Mouse (Mus musculus) erythroblast, embryonic 14.5 days (primary cell): ENCODE measurements around the gene Sart3. TPM values are rescaled to one million over a fixed set of nuclear protein-coding genes. Genes with fewer than 3 reads are reported as not detected.

Experiments used
- H3K27me3 ChIP-seq: 2 replicates; pipeline ENCODE4 v1.6.1; 2012; ENCODE audit warnings: inconsistent platforms; ENCODE audit not compliant: control insufficient read depth
- H3K36me3 ChIP-seq: 2 replicates; pipeline ENCODE4 v1.6.1; 2012; ENCODE audit warnings: mild to moderate bottlenecking, inconsistent platforms; ENCODE audit not compliant: control insufficient read depth
- H3K4me1 ChIP-seq: 2 replicates; pipeline ENCODE4 v1.6.1; 2012; ENCODE audit warnings: inconsistent platforms; ENCODE audit not compliant: control insufficient read depth
- H3K4me3 ChIP-seq: replicated peaks from 2 replicates; pipeline ENCODE3; 2012; ENCODE audit warnings: moderate library complexity, mild to moderate bottlenecking, inconsistent platforms
- H3K9me3 ChIP-seq: 2 replicates; pipeline ENCODE4 v1.6.1; 2012; ENCODE audit warnings: low read length, inconsistent platforms, mixed read lengths; ENCODE audit not compliant: control insufficient read depth
- GATA1 ChIP-seq: IDR thresholded peaks from 2 replicates; pipeline ENCODE4 v1.6.1; 2012; ENCODE audit warnings: low read length, inconsistent platforms, mixed read lengths
- TAL1 ChIP-seq: IDR thresholded peaks from 3 replicates; pipeline ENCODE4 v1.6.1; 2012; ENCODE audit warnings: low read length, inconsistent platforms, mixed read lengths
- polyA plus RNA-seq: library from polyadenylated mRNA; stranded (reverse); fragments of >175 nt; gene quantifications from 2 replicates; pipeline ENCODE4 v1.2.3, GENCODE M21; 2012

The Sart3 gene
- polyA plus RNA-seq, 1 experiment: 2.2 TPM

GRCm38 (mm10) chr5:113755347-113756030, 16.8 kb downstream of the Sart3 start:
- H3K9me3 ChIP-seq: no peaks in the 10 kb centered on the region
- no peaks in the 10 kb centered on the region for H3K27me3 ChIP-seq
- no peaks in the 10 kb centered on the region for H3K4me1 ChIP-seq
- H3K36me3 ChIP-seq: peaks cover 100% of the 10 kb centered on the region
- TF ChIP-seq GATA1: no peak
- H3K4me3 ChIP-seq: no peak overlapping the region

- Histone ChIP-seq H3K4me1 (no peaks in the 10 kb centered on the region), H3K27me3 (no peaks in the 10 kb centered on the region), H3K9me3 (no peaks in the 10 kb centered on the region), H3K36me3 (peaks cover 100% of the 10 kb centered on the region), H3K4me3 (no peak overlapping the region)
- TF ChIP-seq GATA1 (no peak), TAL1 (no peak)
Measured at GRCm38 (mm10) chr5:113751521-113752157, 20.7 kb downstream of the Sart3 start.

DNA sequence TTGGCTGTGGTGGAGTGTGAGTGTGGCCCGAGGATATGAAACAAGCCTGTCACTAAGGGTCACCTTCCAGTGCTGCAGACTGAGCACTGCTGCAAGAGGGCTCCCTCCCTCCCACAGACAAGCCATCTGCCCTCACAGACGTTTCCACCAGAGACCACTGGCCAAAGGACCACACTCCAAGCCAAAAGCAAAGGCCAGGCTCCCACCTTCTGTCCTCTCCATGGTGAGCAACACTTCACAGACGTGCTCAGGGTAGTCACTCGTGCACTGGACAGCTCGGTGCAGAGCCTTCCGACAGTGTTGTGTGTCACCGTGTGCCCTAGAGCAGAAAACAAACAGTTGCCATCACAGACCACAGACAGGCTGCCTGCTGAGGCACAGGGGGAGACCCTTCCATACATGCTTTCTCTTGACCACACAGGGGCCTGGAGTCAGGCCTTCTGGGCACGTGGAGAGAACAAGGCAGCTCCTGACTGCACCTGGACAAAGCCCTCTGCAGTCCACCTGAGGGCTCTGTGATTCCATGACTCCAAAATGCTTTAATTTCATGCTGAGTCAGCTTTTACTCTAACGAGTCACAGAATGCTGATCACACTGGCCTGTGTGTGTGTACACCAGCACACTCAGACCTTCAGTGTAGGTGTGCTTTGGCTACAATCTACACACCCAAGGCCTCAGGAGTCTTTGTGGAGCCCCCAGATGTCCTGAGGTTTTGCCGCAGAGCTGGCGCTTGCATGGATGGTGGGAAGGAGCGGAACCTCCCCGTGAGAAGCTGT, 23.6 kb downstream of the Sart3 start:
- no peaks in the 10 kb centered on the region for H3K4me1 ChIP-seq
- no peak overlapping the region for H3K4me3 ChIP-seq
- no peaks in the 10 kb centered on the region; the same call in 1 of the 2 replicates for H3K9me3 ChIP-seq
- no peaks in the 10 kb centered on the region for H3K27me3 ChIP-seq
- H3K36me3 ChIP-seq: peaks cover 100% of the 10 kb centered on the region
- TF ChIP-seq GATA1: no peak
- no peak for TF ChIP-seq TAL1

GRCm38 (mm10) chr5:113747629-113748028, 24.7 kb downstream of the Sart3 start:
- Histone ChIP-seq H3K4me1 (no peaks in the 10 kb centered on the region), H3K9me3 (no peaks in the 10 kb centered on the region; the same call in 1 of the 2 replicates), H3K4me3 (no peak overlapping the region), H3K36me3 (peaks cover 100% of the 10 kb centered on the region), H3K27me3 (no peaks in the 10 kb centered on the region)
- TF ChIP-seq GATA1 (no peak), TAL1 (no peak)

GRCm38 (mm10) chr5:113737607-113738237, 34.6 kb downstream of the Sart3 start:
- peak overlapping the region; percentile 91 for H3K4me3 ChIP-seq

DNA sequence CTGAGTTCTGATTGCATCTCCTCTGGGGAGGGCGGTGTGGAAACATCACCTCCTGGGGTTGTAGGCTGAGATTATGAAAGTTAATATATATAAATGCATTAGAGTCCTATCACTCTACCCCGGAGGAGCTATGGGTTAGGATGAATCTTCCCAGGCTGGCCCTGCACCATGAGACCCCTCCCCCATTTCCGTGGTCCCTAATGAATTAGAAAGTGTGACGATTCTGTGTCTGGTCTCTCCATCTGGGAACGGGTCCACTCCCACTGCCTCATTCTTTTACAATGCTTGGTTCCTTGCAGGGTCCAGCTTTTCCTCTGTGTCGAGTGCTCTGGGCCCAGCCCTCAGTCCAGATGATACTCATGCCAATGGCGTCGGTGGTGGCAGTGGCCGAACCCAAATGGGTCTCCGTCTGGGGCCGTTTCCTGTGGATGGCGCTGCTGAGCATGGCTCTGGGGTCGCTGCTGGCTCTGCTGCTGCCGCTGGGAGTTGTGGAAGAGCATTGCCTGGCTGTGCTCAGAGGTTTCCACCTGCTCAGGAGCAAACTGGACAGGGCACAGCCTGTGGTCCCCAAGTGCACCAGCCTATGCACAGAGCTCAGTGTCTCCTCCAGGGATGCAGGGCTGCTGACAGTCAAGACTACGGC, 35.7 kb downstream of the Sart3 start:
- TF ChIP-seq TAL1 (no peak), GATA1 (no peak)
- peak overlapping the region; percentile 91 for H3K4me3 ChIP-seq
- H3K27me3 ChIP-seq: no peaks in the 10 kb centered on the region
- peaks cover 5% of the 10 kb centered on the region for H3K9me3 ChIP-seq
- peaks cover 30% of the 10 kb centered on the region for H3K4me1 ChIP-seq
- H3K36me3 ChIP-seq: peaks cover 49% of the 10 kb centered on the region

More at GRCm38 (mm10) chr5:113737607-113738237, 34.6 kb downstream of the Sart3 start:
- H3K4me1 ChIP-seq: peaks cover 30% of the 10 kb centered on the region
- H3K36me3 ChIP-seq: peaks cover 59% of the 10 kb centered on the region
- H3K27me3 ChIP-seq: no peaks in the 10 kb centered on the region
- no peak for TF ChIP-seq GATA1
- TF ChIP-seq TAL1: no peak
- H3K9me3 ChIP-seq: peaks cover 5% of the 10 kb centered on the region

- Histone ChIP-seq H3K27me3 (no peaks in the 10 kb centered on the region), H3K4me3 (peak overlapping the region; percentile 91), H3K36me3 (peaks cover 43% of the 10 kb centered on the region), H3K4me1 (peaks cover 30% of the 10 kb centered on the region), H3K9me3 (peaks cover 5% of the 10 kb centered on the region)
- TF ChIP-seq TAL1 (no peak), GATA1 (no peak)
Measured at GRCm38 (mm10) chr5:113736113-113736502, 36.2 kb downstream of the Sart3 start.

DNA sequence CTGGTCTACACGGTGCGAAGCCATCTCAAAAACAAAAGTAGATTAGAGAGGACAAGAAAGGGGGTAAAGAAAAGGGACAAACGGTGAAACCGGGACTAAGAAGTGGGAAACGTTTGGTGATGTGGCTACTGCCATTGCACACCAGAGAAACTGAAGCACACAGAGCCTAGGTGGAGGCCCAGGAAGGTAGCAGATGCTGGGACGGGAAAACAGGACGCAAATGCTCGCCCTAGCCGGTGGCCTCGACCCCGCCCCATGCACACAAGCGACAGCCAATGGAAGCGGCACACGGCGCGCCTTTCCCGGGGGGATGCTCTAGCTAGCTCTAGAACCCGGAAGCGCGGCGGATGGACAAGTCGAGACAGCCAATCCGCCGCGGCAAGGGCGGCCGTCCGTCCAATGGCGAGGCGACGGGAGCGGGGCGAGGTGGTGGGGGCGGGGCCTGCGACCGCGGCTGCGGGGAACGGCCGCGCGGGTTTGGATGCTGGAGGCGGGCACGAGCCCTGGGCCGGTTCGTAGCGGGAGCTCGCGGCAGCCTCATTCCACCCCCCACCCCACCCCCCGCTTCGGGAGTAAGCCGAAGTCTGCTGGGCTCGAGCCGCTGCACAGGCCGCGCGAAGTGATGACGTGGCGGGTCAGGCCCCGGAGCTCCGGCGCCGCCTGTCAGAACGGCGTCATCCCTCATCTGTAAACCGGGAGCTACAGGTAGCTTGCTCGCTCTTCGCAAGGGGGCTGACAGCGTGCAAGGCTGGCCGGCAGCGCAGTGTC, 36.8 kb downstream of the Sart3 start, which contains the start of gene Ficd:
Gene Ficd, plus strand, starts transcription at position 459 of the 768 bp plus-strand sequence.
- H3K4me3 ChIP-seq: peak within 1 kb of the TSS; percentile 91
- no peaks in the 10 kb centered on the region for H3K27me3 ChIP-seq
- H3K36me3 ChIP-seq: peaks cover 37% of the 10 kb centered on the region
- H3K9me3 ChIP-seq: peaks cover 5% of the 10 kb centered on the region
- no peak for TF ChIP-seq GATA1
- TF ChIP-seq TAL1: no peak
- peaks cover 30% of the 10 kb centered on the region for H3K4me1 ChIP-seq
